8 mouse cellular contexts compared by ENCODE assay signal in the genomic region with DNA sequence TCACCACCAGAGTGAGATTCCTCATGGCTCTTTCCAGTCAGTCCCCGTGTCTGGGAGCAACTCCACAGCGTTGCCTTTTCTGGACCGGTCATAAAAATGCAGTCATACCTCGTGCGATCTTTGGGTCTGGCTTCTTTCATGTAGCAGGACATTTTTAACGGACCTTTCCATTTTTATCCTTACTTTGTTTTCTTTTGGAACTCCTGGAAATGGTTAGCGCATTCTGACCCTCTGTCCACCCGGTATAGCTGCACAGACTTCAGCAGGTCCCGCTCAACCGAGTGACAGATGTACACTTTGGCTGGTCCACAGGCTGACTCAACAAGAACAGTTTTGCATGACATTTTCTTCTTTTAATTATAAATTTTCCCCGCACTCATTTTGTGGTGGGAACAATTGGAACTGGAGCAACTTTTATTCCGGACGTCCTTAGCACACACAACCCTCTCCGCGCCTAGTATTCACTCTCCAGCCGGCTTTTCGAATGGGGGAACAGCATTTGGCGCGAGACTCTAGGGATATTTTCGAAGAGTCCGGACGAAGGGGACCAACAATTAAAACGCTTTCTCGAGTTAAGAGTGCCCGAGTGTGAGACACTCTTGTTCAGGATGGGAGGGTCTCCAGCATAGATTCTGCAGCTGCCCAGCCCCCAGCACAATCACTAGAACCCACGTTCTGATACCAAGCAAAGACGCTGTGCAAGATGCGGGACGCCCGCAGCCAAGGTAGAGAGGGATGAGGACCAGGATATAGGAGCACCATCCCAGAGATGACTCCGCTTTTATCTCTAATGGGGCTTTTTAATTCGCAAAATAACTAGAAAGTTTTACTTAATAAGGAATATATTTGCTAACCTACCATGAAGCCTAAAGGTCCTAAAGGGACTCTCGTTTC. TPM values are rescaled to one million over a fixed set of nuclear protein-coding genes. Genes with fewer than 3 reads are reported as not detected.
DNase-seq lines count a peak whose midpoint lies in the region; ATAC-seq and TF ChIP-seq lines count a peak whose summit lies in the region.

TSS of gene Efcab9 (minus strand) at position 211 of the 894 bp plus-strand sequence.

- no peak for TF ChIP-seq CTCF in forebrain, postnatal 0 days (IDR thresholded peaks at IDR 0.05; ENCODE audit: low read depth)

- H3K4me2 ChIP-seq in heart, embryonic 13.5 days = peak within 1 kb of the TSS; percentile 99
- peak within 1 kb of the TSS; percentile 98 for H3K4me2 ChIP-seq in forebrain, postnatal 0 days (ENCODE audit: low read depth)

- ATAC-seq in heart, embryonic 13.5 days (ENCODE audit: extremely low read depth, insufficient number of reproducible peaks, low FRiP score, low TSS enrichment) = no peak
- ATAC-seq in forebrain, postnatal 0 days = 0 out of 2 replicates have a peak, but pooled peaks have one; percentile 0

- H3K9me3 ChIP-seq in heart, embryonic 13.5 days = no peaks in the 10 kb centered on the region
- no peaks in the 10 kb centered on the region for H3K9me3 ChIP-seq in forebrain, postnatal 0 days (ENCODE audit: low read length)

- peak within 1 kb of the TSS; percentile 85 for H3K9ac ChIP-seq in heart, embryonic 13.5 days
- H3K9ac ChIP-seq in forebrain, postnatal 0 days = peak within 1 kb of the TSS; percentile 61

- peaks cover 28% of the 10 kb centered on the region for H3K4me1 ChIP-seq in heart, embryonic 13.5 days
- H3K4me1 ChIP-seq in forebrain, postnatal 0 days (ENCODE audit: insufficient read depth) = peaks cover 6% of the 10 kb centered on the region; the same call in 1 of the 2 replicates

- no peaks in the 10 kb centered on the region; the same call in 1 of the 2 replicates for H3K27me3 ChIP-seq in heart, embryonic 13.5 days (replicated peaks)
- H3K27me3 ChIP-seq in forebrain, postnatal 0 days (ENCODE audit: insufficient read depth, low read length) = peaks cover 5% of the 10 kb centered on the region

- 0 out of 2 replicates have a peak, but pooled peaks cover 2% of the 10 kb centered on the region for H3K36me3 ChIP-seq in heart, embryonic 13.5 days
- no peaks in the 10 kb centered on the region for H3K36me3 ChIP-seq in forebrain, postnatal 0 days (ENCODE audit: insufficient read depth)
- no peaks in the 10 kb centered on the region for H3K36me3 ChIP-seq in macrophage (ENCODE audit: inconsistent target)

- 4% methylated on average over 33 of the region's 33 CpGs for WGBS in heart, embryonic 13.5 days
- whole genome bisulfite sequencing in forebrain, postnatal 0 days = 8% methylated on average over 33 of the region's 33 CpGs
- 9% methylated on average over 33 of the region's 33 CpGs for WGBS in macrophage (ENCODE audit: missing documents)

- peak within 1 kb of the TSS; percentile 80 for H3K4me3 ChIP-seq in heart, embryonic 13.5 days
- peak within 1 kb of the TSS; percentile 68 for H3K4me3 ChIP-seq in forebrain, postnatal 0 days (ENCODE audit: low read depth, low read length)
- H3K4me3 ChIP-seq in macrophage (ENCODE audit: inconsistent target) = peak within 1 kb of the TSS; percentile 46

- peak within 1 kb of the TSS; percentile 33; the same call in 1 of the 2 replicates for H3K27ac ChIP-seq in heart, embryonic 13.5 days (replicated peaks)
- H3K27ac ChIP-seq in forebrain, postnatal 0 days (ENCODE audit: low read depth, low read length) = no peak within 1 kb of the TSS
- H3K27ac ChIP-seq in macrophage = no peak within 1 kb of the TSS

- H3K79me2 ChIP-seq in macrophage (ENCODE audit: inconsistent target) = peaks cover 38% of the 10 kb centered on the region

- no peak for DNase-seq in heart, adult 11 months
- peak; percentile 26 for DNase-seq in Muller cell, postnatal 12 days (ENCODE audit: inconsistent ontology term)
- DNase-seq in forebrain, postnatal 0 days = no peak
- DNase-seq in adrenal gland, adult 8-10 months = no peak
- no peak for DNase-seq in layer of hippocampus, postnatal 36 days
- DNase-seq in thymus, postnatal 14 days = no peak

RNA-seq across cellular contexts. Expression of gene Efcab9, which starts in this region (rescaled TPM):
- polyA plus RNA-seq in heart, embryonic 13.5 days (2015; fragmentation: Nextera tagmentation; extraction: Ambion mirVana) = 0.25 TPM in 1 of 2 replicates, not detected in the other
- not detected in 2 replicates for total RNA-seq in forebrain, postnatal 0 days (2014; rRNA removed)
- polyA plus RNA-seq in forebrain, postnatal 0 days (2015; fragmentation: Nextera tagmentation; extraction: Ambion mirVana) = 0.22 TPM in 1 of 2 replicates, not detected in the other
- not detected for total RNA-seq in macrophage (2018; cell fraction: chromatin; rRNA removed)
- under 1 TPM in 5 of 26 experiments, not detected in 21; 0.22 to 0.54 (median 0.29) TPM for total RNA-seq in macrophage (2018; cell fraction: cytosol; rRNA removed)
- 1 to 10 TPM in 1 of 26 experiments, not detected in 25; 1.3 TPM for total RNA-seq in macrophage (2018; cell fraction: nucleus; rRNA removed)
- polyA plus RNA-seq in macrophage (2018) = not detected in 3 replicates
- total RNA-seq in adrenal gland, adult 8-10 months (2022) = 1 to 10 TPM; 1.3 to 2.4 (median 1.6) TPM
- 1 to 10 TPM; 2.2 to 2.5 TPM for total RNA-seq in layer of hippocampus, postnatal 36 days (2021)

Comparison
In these comparisons a context has a peak if more than half of its experiments do, and no peak if none do; other contexts are left out.
1. Peak in ATAC-seq, H3K4me3 ChIP-seq, H3K9ac ChIP-seq and H3K4me2 ChIP-seq in forebrain, postnatal 0 days; RNA of the gene not detected or under 1 TPM.